Mouse (Mus musculus): ENCODE measurements around the gene Lamp1. TPM values are rescaled to one million over a fixed set of nuclear protein-coding genes. Genes with fewer than 3 reads are reported as not detected.

Gene Lamp1
- 276 and 297 TPM in 2 replicates for polyA plus RNA-seq (2015; fragmentation: Nextera tagmentation; extraction: Ambion mirVana)

DNA sequence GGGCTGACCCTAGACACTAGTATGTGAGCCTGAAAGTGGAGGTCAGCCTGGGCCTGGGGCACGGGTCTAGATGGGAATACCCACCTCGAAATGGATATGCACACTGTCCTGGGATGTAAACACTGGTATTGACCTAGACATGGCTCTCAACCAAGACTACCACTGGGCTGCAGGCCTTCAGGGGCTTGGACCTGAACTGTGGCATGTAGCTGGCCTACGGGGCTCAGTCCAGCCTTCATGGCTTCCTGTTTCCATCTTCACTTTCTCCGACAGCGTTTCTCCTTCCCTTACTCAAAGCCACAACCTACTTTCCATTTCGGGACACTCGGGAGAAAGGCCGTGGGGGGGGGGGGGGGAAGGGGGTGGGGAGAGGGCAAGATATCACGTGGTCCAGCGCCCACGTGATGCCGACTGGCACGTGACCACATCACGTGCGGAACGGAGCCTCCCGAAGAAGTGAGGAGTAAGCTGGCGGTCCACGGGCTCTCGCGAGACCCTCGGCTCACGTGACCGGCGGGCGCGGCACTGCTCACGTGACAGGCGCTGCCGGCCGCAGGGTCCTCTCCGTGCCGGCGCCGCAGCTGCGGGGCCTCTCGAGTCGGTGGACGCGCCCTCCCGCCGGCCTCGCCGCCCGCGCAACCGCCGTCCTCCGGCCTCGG, at the start of gene Lamp1:
TSS of gene Lamp1 (plus strand) at position 444 of the 659 bp plus-strand sequence.

DNA sequence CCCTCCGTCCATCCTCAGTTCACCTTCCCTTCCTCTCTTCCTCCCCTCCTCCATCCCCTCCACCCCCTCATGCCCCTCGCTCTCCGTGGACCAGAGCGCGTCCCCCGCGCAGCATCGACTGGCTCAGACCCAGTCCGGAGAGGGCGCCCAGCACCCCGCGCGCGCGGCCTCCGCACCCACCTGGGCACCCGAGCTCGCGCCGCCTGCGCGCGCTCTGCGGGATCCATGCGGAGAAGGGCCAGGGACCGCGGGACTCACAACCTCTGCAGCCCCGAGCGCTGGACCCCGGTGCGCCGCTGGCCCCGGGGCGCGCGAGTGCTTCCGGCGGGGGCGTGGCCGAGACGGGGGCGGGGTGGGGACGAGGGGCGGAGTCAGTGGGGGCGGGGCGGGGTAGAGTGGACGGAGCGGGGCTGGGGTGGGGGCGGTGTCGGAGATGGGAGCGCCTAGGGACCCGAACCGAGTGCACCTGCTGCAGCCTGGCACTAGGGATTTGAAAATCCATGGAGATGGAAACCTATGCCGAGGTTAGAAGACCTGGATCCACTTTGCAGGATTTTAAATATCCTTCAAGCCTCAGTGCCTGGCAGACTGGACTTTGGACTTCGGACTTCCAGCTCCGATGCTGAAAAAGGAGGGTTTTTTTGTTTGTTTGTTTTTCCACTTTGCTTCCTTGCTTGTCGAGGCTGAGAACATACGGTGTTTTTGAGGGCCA, 41.5 kb downstream of the Lamp1 start, which contains the start of gene Grtp1:
TSS of gene Grtp1 (minus strand) at position 320 of the 712 bp plus-strand sequence.

MicroRNAs within 50 kb of the gene (microRNA counts, 519-probe panel; counts per million panel counts)
- microRNA mmu-miR-1968 = 296 counts per million, percentile 58 among the panel's probes with 10 or more counts

Small RNAs within 50 kb of the gene (microRNA-seq; reads per million reads assigned to microRNA genes)
- gene Mir1968 = 3.4 to 4.3 reads per million in 2 experiments
- gene Mir7065 = 0 reads per million in 2 experiments

Other genes with a start within 250 kb of the Lamp1 start
- gene F7, start 133.1 kb upstream of the Lamp1 start, polyA plus RNA-seq (2015; fragmentation: Nextera tagmentation; extraction: Ambion mirVana) = not detected in 2 replicates
- 0.35 and 0.36 TPM in 2 replicates for gene F10, start 121.9 kb upstream of the Lamp1 start, polyA plus RNA-seq (2015; fragmentation: Nextera tagmentation; extraction: Ambion mirVana)
- 0.22 TPM in 2 replicates for gene Proz, start 98.2 kb upstream of the Lamp1 start, polyA plus RNA-seq (2015; fragmentation: Nextera tagmentation; extraction: Ambion mirVana)
- 13.1 and 13.9 TPM in 2 replicates for gene Pcid2, start 53.7 kb upstream of the Lamp1 start, polyA plus RNA-seq (2015; fragmentation: Nextera tagmentation; extraction: Ambion mirVana)
- 97.1 and 103 TPM in 2 replicates for gene Cul4a, start 53.5 kb upstream of the Lamp1 start, polyA plus RNA-seq (2015; fragmentation: Nextera tagmentation; extraction: Ambion mirVana)
- 8.1 and 8.7 TPM in 2 replicates for gene Grtp1, start 41.5 kb downstream of the Lamp1 start, polyA plus RNA-seq (2015; fragmentation: Nextera tagmentation; extraction: Ambion mirVana)
- gene Adprhl1, start 95.0 kb downstream of the Lamp1 start, polyA plus RNA-seq (2015; fragmentation: Nextera tagmentation; extraction: Ambion mirVana) = 106 and 112 TPM in 2 replicates
- 20.7 and 20.9 TPM in 2 replicates for gene Dcun1d2, start 129.0 kb downstream of the Lamp1 start, polyA plus RNA-seq (2015; fragmentation: Nextera tagmentation; extraction: Ambion mirVana)
- 18.4 and 20.2 TPM in 2 replicates for gene Tmco3, start 129.0 kb downstream of the Lamp1 start, polyA plus RNA-seq (2015; fragmentation: Nextera tagmentation; extraction: Ambion mirVana)
- 54.9 and 66.3 TPM in 2 replicates for gene Tfdp1, start 179.6 kb downstream of the Lamp1 start, polyA plus RNA-seq (2015; fragmentation: Nextera tagmentation; extraction: Ambion mirVana)
- not detected in 2 replicates for gene Atp4b, start 237.7 kb downstream of the Lamp1 start, polyA plus RNA-seq (2015; fragmentation: Nextera tagmentation; extraction: Ambion mirVana)
- not detected in 2 replicates for gene Grk1, start 245.9 kb downstream of the Lamp1 start, polyA plus RNA-seq (2015; fragmentation: Nextera tagmentation; extraction: Ambion mirVana)